Mouse (Mus musculus): ENCODE measurements at regions not wholly inside any gene's neighbourhood (a gene's known extent, or its start where the extent isn't known, plus 50 kb on each side); places are given as distances from the start of the nearest gene placed in this dataset.

DNA sequence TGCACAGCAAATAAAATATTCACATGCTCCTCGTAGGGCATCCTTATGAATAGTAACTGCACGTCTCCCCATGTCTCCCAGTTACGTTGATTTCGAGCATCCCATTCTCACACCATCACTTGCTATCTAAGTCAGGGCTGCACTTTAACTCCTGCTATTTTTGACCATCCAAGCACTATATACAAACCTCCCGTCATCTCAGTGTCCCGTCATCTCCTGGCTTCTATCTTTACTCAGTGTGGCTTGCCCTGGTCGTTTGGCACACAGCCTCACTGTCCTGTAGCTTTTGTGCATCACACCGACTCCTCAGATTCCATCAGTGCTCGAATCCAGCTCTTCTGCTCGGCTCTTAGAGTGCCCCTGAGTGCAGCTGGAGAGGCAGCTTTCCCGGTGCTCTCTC lies 74.4 kb downstream of the Ccdc54 start:
- no peak for TF ChIP-seq CTCF (IDR thresholded peaks at IDR 0.05; ENCODE audit: low read depth)
- no peak for TF ChIP-seq EP300 (IDR thresholded peaks at IDR 0.05; ENCODE audit: low read depth)

All from liver, embryonic 14.5 days (tissue).